Mouse (Mus musculus) forebrain, embryonic 16.5 days (tissue): ENCODE results near the gene Ak7. TPM values are rescaled to one million over a fixed set of nuclear protein-coding genes. Genes with fewer than 3 reads are reported as not detected.

Source experiments
- ATAC-seq: fragments of 200-750 bp; cut with Nextera tagmentation; 2 replicates; pipeline ENCODE4 v1.8.0; 2017; ENCODE audit warnings: mild to moderate bottlenecking, moderate library complexity
- H3K27ac ChIP-seq: fragments of 300-500 bp; sonication (generic); 2 replicates; pipeline ENCODE4 v1.5.1; 2014; ENCODE audit warnings: low read length, control low read depth
- H3K27me3 ChIP-seq: fragments of 300-500 bp; sonication (generic); replicated peaks from 2 replicates; pipeline ENCODE4 v1.6.1; 2014; ENCODE audit warnings: low read length; ENCODE audit not compliant: control insufficient read depth, insufficient read depth
- H3K36me3 ChIP-seq: fragments of 300-500 bp; sonication (generic); 2 replicates; pipeline ENCODE4 v1.6.1; 2014; ENCODE audit not compliant: control insufficient read depth, insufficient read depth
- H3K4me1 ChIP-seq: fragments of 300-500 bp; sonication (generic); replicated peaks from 2 replicates; pipeline ENCODE4 v1.6.1; 2014; ENCODE audit warnings: low read length; ENCODE audit not compliant: control insufficient read depth, insufficient read depth
- H3K4me2 ChIP-seq: fragments of 300-500 bp; sonication (generic); 2 replicates; pipeline ENCODE4 v1.6.1; 2014; ENCODE audit warnings: mild to moderate bottlenecking, low read length, control low read depth
- H3K4me3 ChIP-seq: fragments of 300-500 bp; sonication (generic); replicated peaks from 2 replicates; pipeline ENCODE4 v1.5.1; 2014; ENCODE audit warnings: mild to moderate bottlenecking, low read length, control low read depth
- H3K9ac ChIP-seq: fragments of 300-500 bp; sonication (generic); replicated peaks from 2 replicates; pipeline ENCODE4 v1.6.1; 2014; ENCODE audit warnings: low read depth, low read length, control low read depth
- H3K9me3 ChIP-seq: fragments of 300-500 bp; sonication (generic); 2 replicates; pipeline ENCODE4 v1.6.1; 2016; ENCODE audit warnings: low read length; ENCODE audit not compliant: control insufficient read depth
- WGBS: fragments of 180-500 bp; shearing (Covaris S2); extraction: QIAGEN DNeasy Blood & Tissue Kit; methylation state at CpG from one replicate; pipeline ENCODE4 v1.1.7; 2014; 5-methylcytosine and 5-hydroxymethylcytosine counted together
- polyA plus RNA-seq: library from polyadenylated mRNA; unstranded; fragments of >200 nt; fragmentation: Nextera tagmentation; extraction: Ambion mirVana; gene quantifications from 2 replicates; pipeline ENCODE4 v1.2.1, GENCODE M21; 2015

Gene Ak7
- polyA plus RNA-seq, 1 experiment from 2014 or later, result 1.2 TPM

- Histone ChIP-seq H3K4me3 (no peak overlapping the region), H3K27me3 (no peaks in the 10 kb centered on the region), H3K36me3 (peaks cover 6% of the 10 kb centered on the region), H3K27ac (no peak overlapping the region), H3K4me2 (no peak overlapping the region), H3K9me3 (no peaks in the 10 kb centered on the region), H3K4me1 (no peaks in the 10 kb centered on the region), H3K9ac (no peak overlapping the region)
- ATAC-seq, result no peak
Observed at GRCm38 (mm10) chr12:105798001-105798400, 92.2 kb downstream of the Ak7 start.

GRCm38 (mm10) chr12:105805790-105806189, 100.0 kb downstream of the Ak7 start:
- no peaks in the 10 kb centered on the region for H3K9me3 ChIP-seq
- no peak overlapping the region for H3K4me3 ChIP-seq
- no peak overlapping the region for H3K4me2 ChIP-seq
- peaks cover 17% of the 10 kb centered on the region for H3K36me3 ChIP-seq
- WGBS, result 92% methylated on average over 3 of the region's 3 CpGs
- no peaks in the 10 kb centered on the region for H3K4me1 ChIP-seq
- no peaks in the 10 kb centered on the region for H3K27me3 ChIP-seq
- H3K27ac ChIP-seq, result no peak overlapping the region
- no peak overlapping the region for H3K9ac ChIP-seq
- no peak for ATAC-seq

GRCm38 (mm10) chr12:105806205-105806604, 100.4 kb downstream of the Ak7 start:
- H3K27me3 ChIP-seq, result no peaks in the 10 kb centered on the region
- 93% methylated on average over 3 of the region's 3 CpGs for WGBS
- H3K9ac ChIP-seq, result no peak overlapping the region
- no peak overlapping the region for H3K4me3 ChIP-seq
- peaks cover 17% of the 10 kb centered on the region for H3K36me3 ChIP-seq
- no peaks in the 10 kb centered on the region for H3K4me1 ChIP-seq
- H3K9me3 ChIP-seq, result no peaks in the 10 kb centered on the region
- no peak for ATAC-seq
- H3K27ac ChIP-seq, result no peak overlapping the region
- H3K4me2 ChIP-seq, result no peak overlapping the region

- no peak overlapping the region for H3K9ac ChIP-seq
- H3K27ac ChIP-seq, result no peak overlapping the region
- H3K4me3 ChIP-seq, result no peak overlapping the region
- H3K27me3 ChIP-seq, result no peaks in the 10 kb centered on the region
- 95% methylated on average over 7 of the region's 7 CpGs for WGBS
- peaks cover 20% of the 10 kb centered on the region for H3K36me3 ChIP-seq
- H3K4me2 ChIP-seq, result no peak overlapping the region
- ATAC-seq, result no peak
- H3K4me1 ChIP-seq, result no peaks in the 10 kb centered on the region
- H3K9me3 ChIP-seq, result no peaks in the 10 kb centered on the region
Observed at GRCm38 (mm10) chr12:105807416-105807815, 101.6 kb downstream of the Ak7 start.

GRCm38 (mm10) chr12:105808945-105809344, 103.2 kb downstream of the Ak7 start:
- 53% methylated on average over 3 of the region's 3 CpGs for WGBS
- Histone ChIP-seq H3K4me3 (no peak overlapping the region), H3K27me3 (no peaks in the 10 kb centered on the region), H3K9me3 (no peaks in the 10 kb centered on the region), H3K9ac (no peak overlapping the region), H3K4me1 (no peaks in the 10 kb centered on the region), H3K4me2 (no peak overlapping the region), H3K36me3 (peaks cover 25% of the 10 kb centered on the region), H3K27ac (no peak overlapping the region)
- ATAC-seq, result no peak

- H3K9ac ChIP-seq, result no peak overlapping the region
- H3K4me2 ChIP-seq, result no peak overlapping the region
- no peak overlapping the region for H3K4me3 ChIP-seq
- ATAC-seq, result no peak
- no peaks in the 10 kb centered on the region for H3K4me1 ChIP-seq
- peaks cover 27% of the 10 kb centered on the region for H3K36me3 ChIP-seq
- no peaks in the 10 kb centered on the region for H3K9me3 ChIP-seq
- no peak overlapping the region for H3K27ac ChIP-seq
- H3K27me3 ChIP-seq, result no peaks in the 10 kb centered on the region
- 88% methylated on average over 6 of the region's 6 CpGs for WGBS
Observed at GRCm38 (mm10) chr12:105810608-105811007, 104.8 kb downstream of the Ak7 start.

GRCm38 (mm10) chr12:105813957-105814356, 108.2 kb downstream of the Ak7 start:
- no peak for ATAC-seq
- H3K4me2 ChIP-seq, result no peak overlapping the region

GRCm38 (mm10) chr12:105823472-105823871, 117.7 kb downstream of the Ak7 start:
- H3K27ac ChIP-seq, result no peak overlapping the region
- H3K4me2 ChIP-seq, result no peak overlapping the region
- no peak overlapping the region for H3K4me3 ChIP-seq
- no peak for ATAC-seq
- no peak overlapping the region for H3K9ac ChIP-seq
- no peaks in the 10 kb centered on the region for H3K4me1 ChIP-seq
- H3K36me3 ChIP-seq, result peaks cover 35% of the 10 kb centered on the region
- 79% methylated on average over 4 of the region's 4 CpGs for WGBS
- no peaks in the 10 kb centered on the region for H3K9me3 ChIP-seq
- no peaks in the 10 kb centered on the region for H3K27me3 ChIP-seq

More at GRCm38 (mm10) chr12:105813957-105814356, 108.2 kb downstream of the Ak7 start:
- Histone ChIP-seq H3K36me3 (peaks cover 22% of the 10 kb centered on the region), H3K4me1 (no peaks in the 10 kb centered on the region), H3K9me3 (no peaks in the 10 kb centered on the region), H3K27me3 (no peaks in the 10 kb centered on the region), H3K9ac (no peak overlapping the region), H3K4me3 (no peak overlapping the region), H3K27ac (no peak overlapping the region)
- 92% methylated on average over 6 of the region's 6 CpGs for WGBS

GRCm38 (mm10) chr12:105824743-105825142, 119.0 kb downstream of the Ak7 start:
- WGBS, result 88% methylated on average over 8 of the region's 8 CpGs
- Histone ChIP-seq H3K27ac (no peak overlapping the region), H3K27me3 (no peaks in the 10 kb centered on the region), H3K9me3 (no peaks in the 10 kb centered on the region), H3K4me3 (no peak overlapping the region), H3K9ac (no peak overlapping the region), H3K36me3 (peaks cover 43% of the 10 kb centered on the region), H3K4me2 (no peak overlapping the region), H3K4me1 (no peaks in the 10 kb centered on the region)
- no peak for ATAC-seq

- Histone ChIP-seq H3K4me1 (no peaks in the 10 kb centered on the region), H3K4me2 (no peak overlapping the region), H3K27ac (no peak overlapping the region), H3K9me3 (no peaks in the 10 kb centered on the region), H3K27me3 (no peaks in the 10 kb centered on the region), H3K4me3 (no peak overlapping the region), H3K9ac (no peak overlapping the region), H3K36me3 (peaks cover 43% of the 10 kb centered on the region)
- WGBS, result 91% methylated on average over 4 of the region's 4 CpGs
- no peak for ATAC-seq
Observed at GRCm38 (mm10) chr12:105825266-105825665, 119.5 kb downstream of the Ak7 start.
